Comparison of ENCODE assay signal across 21 mouse cellular contexts in the genomic region with DNA sequence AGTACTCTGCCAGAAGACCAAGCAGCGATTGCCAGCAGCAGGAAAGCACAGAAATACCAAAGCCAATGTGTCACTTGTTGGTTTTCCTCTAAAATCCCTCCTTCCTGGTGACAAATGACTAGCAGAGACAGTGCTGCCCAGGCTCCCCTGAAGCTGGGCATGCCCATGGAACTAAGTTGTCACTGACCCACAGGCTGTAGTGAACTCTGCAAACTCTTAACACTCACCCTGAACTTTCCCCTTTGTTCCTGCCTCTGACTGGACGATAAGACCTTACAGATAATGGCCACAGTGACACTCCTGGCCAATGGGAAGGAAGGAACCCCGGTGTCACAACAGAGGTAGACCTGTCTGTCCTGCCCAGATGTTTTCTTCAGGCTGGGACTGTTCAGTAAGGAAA. TPM values are rescaled to one million over a fixed set of nuclear protein-coding genes. Genes with fewer than 3 reads are reported as not detected.
DNase-seq lines count a peak whose midpoint lies in the region; ATAC-seq and TF ChIP-seq lines count a peak whose summit lies in the region.
"Had no signal": no experiment of that assay in that cellular context is flagged by ENCODE, and none has a peak within 500 bp of the region (broad histone marks: within the 10 kb centered on the region; RNA-seq: fewer than 3 reads in every experiment).

No protein-coding gene starts in this region.

- H3K27me3 ChIP-seq in heart, embryonic 14.5 days (ENCODE audit: control insufficient read depth, insufficient read depth, low read length): no peaks in the 10 kb centered on the region
- no peaks in the 10 kb centered on the region for H3K27me3 ChIP-seq in intestine, postnatal 0 days (replicated peaks; ENCODE audit: control insufficient read depth, insufficient read depth, low read length)
- H3K27me3 ChIP-seq in stomach, postnatal 0 days (ENCODE audit: control insufficient read depth, insufficient read depth, low read length): no peaks in the 10 kb centered on the region
- H3K27me3 ChIP-seq: embryonic facial prominence, embryonic 15.5 days had no signal

- no peaks in the 10 kb centered on the region; the same call in 1 of the 2 replicates for H3K36me3 ChIP-seq in heart, embryonic 14.5 days (ENCODE audit: control insufficient read depth, insufficient read depth, low read length)
- no peaks in the 10 kb centered on the region for H3K36me3 ChIP-seq in intestine, postnatal 0 days (ENCODE audit: control insufficient read depth, insufficient read depth)
- H3K36me3 ChIP-seq in stomach, postnatal 0 days (ENCODE audit: control insufficient read depth, insufficient read depth, low read length): no peaks in the 10 kb centered on the region
- H3K36me3 ChIP-seq: embryonic facial prominence, embryonic 15.5 days; midbrain, embryonic 10.5 days had no signal

- H3K4me3 ChIP-seq in heart, embryonic 14.5 days (ENCODE audit: control insufficient read depth in 1 of 2, insufficient read depth in 1 of 2, low read depth in 1 of 2, low read length in 2 of 2): no peak overlapping the region
- H3K4me3 ChIP-seq in intestine, postnatal 0 days (ENCODE audit: low read depth, low read length): no peak overlapping the region
- H3K4me3 ChIP-seq in stomach, postnatal 0 days (ENCODE audit: low read depth, low read length): no peak overlapping the region
- H3K4me3 ChIP-seq: embryonic facial prominence, embryonic 15.5 days; midbrain, embryonic 10.5 days had no signal

- peak overlapping the region; percentile 27 for H3K4me2 ChIP-seq in heart, embryonic 14.5 days (ENCODE audit: low read length)
- H3K4me2 ChIP-seq in intestine, postnatal 0 days (replicated peaks; ENCODE audit: low read depth): no peak overlapping the region
- H3K4me2 ChIP-seq in stomach, postnatal 0 days (replicated peaks; ENCODE audit: low read depth): no peak overlapping the region
- H3K4me2 ChIP-seq: embryonic facial prominence, embryonic 15.5 days; hindbrain, embryonic 14.5 days had no signal

- peak overlapping the region; percentile 42 to 61 for H3K27ac ChIP-seq in heart, embryonic 14.5 days (replicated peaks in 1 of 2; ENCODE audit: control insufficient read depth in 1 of 2, insufficient read depth in 1 of 2, low read depth in 2 of 2, low read length in 2 of 2)
- H3K27ac ChIP-seq in intestine, postnatal 0 days (ENCODE audit: low read depth, low read length): no peak overlapping the region
- H3K27ac ChIP-seq in stomach, postnatal 0 days (replicated peaks): no peak overlapping the region
- H3K27ac ChIP-seq: embryonic facial prominence, embryonic 15.5 days; hindbrain, embryonic 14.5 days; midbrain, embryonic 10.5 days had no signal

- 21% methylated on average over 3 of the region's 3 CpGs for WGBS in heart, embryonic 14.5 days
- 58% methylated on average over 3 of the region's 3 CpGs for WGBS in intestine, postnatal 0 days
- 65% methylated on average over 3 of the region's 3 CpGs for WGBS in stomach, postnatal 0 days

- intact Hi-C loops in heart, postnatal 36 days (cut with DNase I): loop anchor here (10.0 kb wide), 1 partner anchor 52 kb away; a partner anchor contains a TSS

- ATAC-seq in heart, embryonic 14.5 days (ENCODE audit: insufficient number of reproducible peaks, insufficient read depth, low FRiP score, low read depth): no peak
- peak; percentile 69 for ATAC-seq in intestine, postnatal 0 days
- ATAC-seq in stomach, postnatal 0 days (ENCODE audit: low FRiP score, low TSS enrichment): peak; percentile 65
- ATAC-seq: lung, postnatal 0 days had no signal

- no peak for TF ChIP-seq EP300 in stomach, postnatal 0 days (optimal IDR thresholded peaks at IDR 0.05)

- H3K4me1 ChIP-seq in heart, embryonic 14.5 days (ENCODE audit: control insufficient read depth in 2 of 2, insufficient read depth in 2 of 2, low read length in 2 of 2): peaks cover 31 to 74% of the 10 kb centered on the region in 2 experiments
- H3K4me1 ChIP-seq in intestine, postnatal 0 days (replicated peaks; ENCODE audit: control insufficient read depth, insufficient read depth, low read length): no peaks in the 10 kb centered on the region
- H3K4me1 ChIP-seq in stomach, postnatal 0 days (replicated peaks; ENCODE audit: control insufficient read depth, insufficient read depth): no peaks in the 10 kb centered on the region

- peak; percentile 44 to 66 for DNase-seq in adrenal gland, adult (ENCODE audit: inconsistent age in 2 of 2, low spot score in 1 of 2)
- no peak for DNase-seq in adrenal gland, postnatal 10 days
- DNase-seq in heart, postnatal 36 days: no peak
- DNase-seq in stomach, postnatal 0 days (ENCODE audit: low spot score): no peak
- no peak for DNase-seq in right cerebral cortex, postnatal 4 days
- no peak for DNase-seq in right cerebral cortex, adult 18-20 months
- DNase-seq: cerebellum, adult 18-20 months; gastrocnemius, postnatal 25 days; kidney, adult 2 months; kidney, postnatal 4 days; layer of hippocampus, postnatal 36 days; right cerebral cortex, postnatal 25 days had no signal

- no peak for TF ChIP-seq CTCF in intestine, postnatal 0 days (IDR thresholded peaks at IDR 0.05; ENCODE audit: low read depth)
- TF ChIP-seq CTCF in stomach, postnatal 0 days (IDR thresholded peaks at IDR 0.05; ENCODE audit: low read depth): no peak

- no peaks in the 10 kb centered on the region for H3K9me3 ChIP-seq in heart, embryonic 14.5 days (ENCODE audit: control insufficient read depth, low read length)
- H3K9me3 ChIP-seq in intestine, postnatal 0 days (ENCODE audit: control insufficient read depth): no peaks in the 10 kb centered on the region
- H3K9me3 ChIP-seq in stomach, postnatal 0 days (ENCODE audit: control insufficient read depth, low read length): no peaks in the 10 kb centered on the region; the same call in 1 of the 2 replicates
- H3K9me3 ChIP-seq: embryonic facial prominence, embryonic 15.5 days; midbrain, embryonic 10.5 days had no signal

- no peak overlapping the region for H3K9ac ChIP-seq in heart, embryonic 14.5 days (ENCODE audit: low read length)
- H3K9ac ChIP-seq in intestine, postnatal 0 days (ENCODE audit: low read depth, low read length): no peak overlapping the region
- no peak overlapping the region for H3K9ac ChIP-seq in stomach, postnatal 0 days (ENCODE audit: low read length)
- H3K9ac ChIP-seq: embryonic facial prominence, embryonic 15.5 days; hindbrain, embryonic 14.5 days had no signal

RNA-seq across cellular contexts. Expression of a gene that starts 43.3 kb away (rescaled TPM):
- total RNA-seq in adrenal gland, postnatal 10 days (2021): not detected
- not detected in 2 replicates for polyA plus RNA-seq in heart, embryonic 14.5 days (2014; fragmentation: Nextera tagmentation; extraction: Ambion mirVana)
- not detected for total RNA-seq in heart, postnatal 36 days (2021)
- polyA plus RNA-seq in intestine, postnatal 0 days (2015; fragmentation: Nextera tagmentation; extraction: Ambion mirVana): not detected in 2 replicates
- not detected in 2 replicates for polyA plus RNA-seq in stomach, postnatal 0 days (2015; fragmentation: Nextera tagmentation; extraction: Ambion mirVana)
- total RNA-seq: gastrocnemius, postnatal 25 days; layer of hippocampus, postnatal 36 days had no signal
- polyA plus RNA-seq: cortical plate, adult 2 months; embryonic facial prominence, embryonic 15.5 days; hindbrain, embryonic 14.5 days; kidney, adult 2 months; limb, embryonic 11.5 days; lung, postnatal 0 days; midbrain, embryonic 10.5 days; thymus, postnatal 0 days had no signal

RNA-seq across cellular contexts. Expression of a gene that starts 53.7 kb away (rescaled TPM):
- total RNA-seq in adrenal gland, postnatal 10 days (2021): 10 to 100 TPM; 36.2 to 46.4 TPM
- 12.5 and 12.6 TPM in 2 replicates for polyA plus RNA-seq in heart, embryonic 14.5 days (2014; fragmentation: Nextera tagmentation; extraction: Ambion mirVana)
- total RNA-seq in heart, postnatal 36 days (2021): 10 to 100 TPM; 16.0 to 16.8 TPM
- 4.6 and 5.0 TPM in 2 replicates for polyA plus RNA-seq in intestine, postnatal 0 days (2015; fragmentation: Nextera tagmentation; extraction: Ambion mirVana)
- polyA plus RNA-seq in stomach, postnatal 0 days (2015; fragmentation: Nextera tagmentation; extraction: Ambion mirVana): 5.0 and 5.1 TPM in 2 replicates

RNA-seq across cellular contexts. Expression of a gene that starts 53.9 kb away (rescaled TPM):
- total RNA-seq in adrenal gland, postnatal 10 days (2021): 10 to 100 TPM; 11.3 to 21.1 TPM
- 6.1 and 7.5 TPM in 2 replicates for polyA plus RNA-seq in heart, embryonic 14.5 days (2014; fragmentation: Nextera tagmentation; extraction: Ambion mirVana)
- 1 to 10 TPM; 2.7 to 5.0 TPM for total RNA-seq in heart, postnatal 36 days (2021)
- polyA plus RNA-seq in intestine, postnatal 0 days (2015; fragmentation: Nextera tagmentation; extraction: Ambion mirVana): 3.8 TPM in 2 replicates
- 5.2 and 6.1 TPM in 2 replicates for polyA plus RNA-seq in stomach, postnatal 0 days (2015; fragmentation: Nextera tagmentation; extraction: Ambion mirVana)

Comparison
In these comparisons a context has a peak if more than half of its experiments do, and no peak if none do; other contexts are left out.
1. DNase-seq: peak in adrenal gland, adult (2 of 2); none in adrenal gland, postnatal 10 days (single experiment), heart, postnatal 36 days (0 of 2), stomach, postnatal 0 days (single experiment), right cerebral cortex, postnatal 4 days (single experiment) and right cerebral cortex, adult 18-20 months (single experiment).
2. H3K27ac ChIP-seq: peak in heart, embryonic 14.5 days (2 of 2); none in intestine, postnatal 0 days (single experiment) and stomach, postnatal 0 days (single experiment).